Mouse (Mus musculus) forebrain, embryonic 14.5 days (tissue): ENCODE results near the gene Tmem47. TPM values are rescaled to one million over a fixed set of nuclear protein-coding genes. Genes with fewer than 3 reads are reported as not detected.

ENCODE experiments used
- ATAC-seq: fragments of 200-750 bp; cut with Nextera tagmentation; 2 replicates; pipeline ENCODE4 v1.8.0; 2017; ENCODE audit warnings: mild to moderate bottlenecking, moderate library complexity
- DNase-seq: peaks from one replicate; pipeline ENCODE4 v3.0.0-alpha.2; 2015; ENCODE audit warnings: low spot score
- H3K27ac ChIP-seq: fragments of 300-500 bp; sonication (generic); 2 replicates; pipeline ENCODE4 v1.5.1; 2014; ENCODE audit warnings: low read depth, mild to moderate bottlenecking, control low read depth, low read length, moderate library complexity
- H3K27me3 ChIP-seq: fragments of 300-500 bp; sonication (generic); replicated peaks from 2 replicates; pipeline ENCODE4 v1.6.1; 2014; ENCODE audit warnings: low read length, control low read depth, mixed read lengths; ENCODE audit not compliant: control insufficient read depth, insufficient read depth
- H3K36me3 ChIP-seq: fragments of 300-500 bp; sonication (generic); 2 replicates; pipeline ENCODE4 v1.6.1; 2014; ENCODE audit warnings: low read length, control low read depth; ENCODE audit not compliant: control insufficient read depth, insufficient read depth
- H3K4me1 ChIP-seq: fragments of 300-500 bp; sonication (generic); 2 replicates; pipeline ENCODE4 v1.6.1; 2014; ENCODE audit warnings: antibody characterized with exemption, low read length, control low read depth; ENCODE audit not compliant: control insufficient read depth, insufficient read depth
- H3K4me2 ChIP-seq: fragments of 300-500 bp; sonication (generic); 2 replicates; pipeline ENCODE4 v1.6.1; 2014; ENCODE audit warnings: mild to moderate bottlenecking, control low read depth, low read length
- H3K4me3 ChIP-seq: fragments of 300-500 bp; sonication (generic); 2 replicates; pipeline ENCODE4 v1.5.1; 2014; ENCODE audit warnings: low read depth, low read length, control low read depth
- H3K9ac ChIP-seq: fragments of 300-500 bp; sonication (generic); 2 replicates; pipeline ENCODE4 v1.6.1; 2014; ENCODE audit warnings: mild to moderate bottlenecking, low read length, control low read depth, moderate library complexity
- H3K9me3 ChIP-seq: fragments of 300-500 bp; sonication (generic); replicated peaks from 2 replicates; pipeline ENCODE4 v1.6.1; 2016; ENCODE audit warnings: low read length, control low read depth, mixed read lengths; ENCODE audit not compliant: control insufficient read depth
- WGBS: fragments of 180-500 bp; shearing (Covaris S2); extraction: QIAGEN DNeasy Blood & Tissue Kit; methylation state at CpG from one replicate; pipeline ENCODE4 v1.1.7; 2014; 5-methylcytosine and 5-hydroxymethylcytosine counted together
- polyA plus RNA-seq: library from polyadenylated mRNA; unstranded; fragments of >200 nt; fragmentation: Nextera tagmentation; extraction: Ambion mirVana; gene quantifications from 2 replicates; pipeline ENCODE4 v1.2.1, GENCODE M21; 2014

Gene Tmem47
- polyA plus RNA-seq = 17.4 and 20.2 TPM in 2 replicates

DNA sequence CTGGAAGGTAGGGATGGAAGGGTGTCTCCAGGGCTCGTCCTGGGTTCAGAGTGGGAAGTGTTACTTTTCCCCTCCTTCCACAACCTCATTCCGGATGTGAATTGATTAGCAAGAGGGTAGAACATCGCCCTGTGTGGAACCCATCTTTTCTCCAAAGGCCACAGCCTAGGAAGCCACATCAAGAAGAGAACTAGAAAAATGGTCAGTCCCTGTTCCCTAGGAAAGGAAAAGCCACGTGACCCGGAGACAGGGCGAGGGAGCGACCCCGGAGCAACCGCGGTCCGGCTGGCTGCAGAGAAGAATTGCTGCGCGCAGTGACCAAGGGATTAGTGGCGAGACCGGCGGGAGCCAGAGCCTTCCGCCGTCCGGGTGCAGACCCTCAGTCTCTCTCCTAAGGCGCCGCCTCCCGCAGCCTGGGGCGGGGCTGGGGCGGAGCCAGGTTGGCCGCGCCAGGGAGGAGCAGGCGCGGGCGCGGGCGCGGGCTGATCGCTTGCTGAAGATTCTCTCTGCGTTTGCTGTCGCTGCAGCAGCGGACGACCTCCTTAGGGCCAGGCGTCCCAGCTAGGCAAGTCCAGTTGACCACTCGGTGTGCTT, at the start of gene Tmem47:
Gene Tmem47 (plus strand): TSS at position 489 of the 594 bp plus-strand sequence.
- Histone ChIP-seq H3K4me3 (peak within 1 kb of the TSS; percentile 55), H3K36me3 (no peaks in the 10 kb centered on the region), H3K9me3 (no peaks in the 10 kb centered on the region), H3K27ac (peak within 1 kb of the TSS; percentile 71), H3K4me1 (no peaks in the 10 kb centered on the region), H3K4me2 (peak within 1 kb of the TSS; percentile 53), H3K9ac (peak within 1 kb of the TSS; percentile 71), H3K27me3 (no peaks in the 10 kb centered on the region)
- ATAC-seq (peak; percentile 92), DNase-seq (peak; percentile 81)
- WGBS = 11% methylated on average over 26 of the region's 39 CpGs

DNA sequence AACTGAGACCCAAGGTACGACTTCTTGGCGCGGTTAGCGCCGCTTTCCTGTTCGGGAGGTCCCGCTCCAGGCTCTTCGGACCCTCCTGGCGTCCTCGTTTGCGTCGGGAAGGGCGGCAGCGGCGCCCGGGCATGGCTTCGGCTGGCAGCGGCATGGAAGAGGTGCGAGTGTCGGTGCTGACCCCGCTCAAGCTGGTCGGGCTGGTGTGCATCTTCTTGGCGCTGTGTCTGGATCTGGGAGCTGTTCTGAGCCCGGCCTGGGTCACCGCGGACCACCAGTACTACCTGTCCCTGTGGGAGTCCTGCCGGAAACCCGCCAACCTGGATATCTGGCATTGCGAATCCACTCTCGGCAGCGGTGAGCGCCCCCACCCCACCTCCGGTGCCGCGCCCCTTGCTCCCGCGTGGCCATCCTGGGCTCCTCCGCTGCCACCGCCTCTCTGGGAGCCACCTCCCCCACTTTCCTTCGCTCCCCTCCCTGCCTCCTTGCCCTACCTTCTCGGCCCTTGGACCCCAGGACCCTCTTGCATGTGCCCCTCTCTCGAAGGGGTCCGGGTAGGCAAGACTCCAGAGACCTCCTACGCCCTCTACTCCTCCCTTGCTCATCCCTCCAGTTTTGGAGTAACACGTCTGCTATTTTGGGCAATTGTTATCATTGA, 435 bp downstream of the Tmem47 start:
- Histone ChIP-seq H3K4me1 (no peaks in the 10 kb centered on the region), H3K9me3 (no peaks in the 10 kb centered on the region), H3K9ac (peak overlapping the region; percentile 71), H3K36me3 (no peaks in the 10 kb centered on the region), H3K27ac (peak overlapping the region; percentile 71), H3K27me3 (no peaks in the 10 kb centered on the region), H3K4me2 (peak overlapping the region; percentile 53), H3K4me3 (peak overlapping the region; percentile 55)
- DNase-seq = no peak
- 23% methylated on average over 44 of the region's 45 CpGs for WGBS
- ATAC-seq = peak; percentile 57

DNA sequence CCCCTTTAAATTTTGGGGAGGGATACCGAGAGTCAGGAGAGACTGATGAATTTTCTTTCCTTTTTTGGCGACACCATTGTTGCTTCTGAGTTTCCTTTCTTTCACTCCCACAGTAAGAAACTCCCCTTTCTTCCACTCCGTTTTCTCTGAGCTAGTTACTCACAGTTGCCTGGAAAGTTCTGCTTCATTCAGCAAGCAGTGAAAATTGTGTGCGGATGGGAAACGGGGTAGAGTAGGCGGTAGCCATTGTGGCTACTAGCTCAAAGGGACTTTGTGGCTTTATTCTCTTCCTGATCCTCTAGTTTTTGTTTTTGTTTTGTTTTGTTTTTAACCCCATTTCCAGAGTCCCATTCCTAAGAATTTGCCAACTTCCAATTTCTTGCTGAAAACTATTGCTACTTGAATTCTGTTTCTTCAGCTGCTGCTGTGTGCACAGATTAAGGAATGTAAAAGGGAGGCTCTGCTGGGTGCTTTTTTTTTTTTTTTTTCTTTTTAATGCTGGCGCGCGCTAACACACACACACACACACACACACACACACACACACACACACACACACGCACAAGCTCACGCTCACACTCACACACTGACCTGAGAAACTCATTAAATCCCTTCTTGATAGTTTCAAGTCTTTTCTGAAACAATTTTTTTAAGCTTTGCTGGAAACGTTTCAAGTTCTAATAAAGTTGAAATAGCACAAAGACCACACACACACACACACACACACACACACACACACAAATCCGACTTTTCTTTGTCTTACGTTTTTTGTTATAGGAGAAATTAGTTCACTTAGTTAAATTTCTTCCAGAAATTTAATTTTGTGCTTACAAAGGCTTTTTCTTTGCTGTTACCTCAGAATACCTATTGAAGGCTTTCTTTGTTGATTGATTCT, 1.5 kb downstream of the Tmem47 start:
- H3K27ac ChIP-seq = peak overlapping the region; percentile 44; the same call in 1 of the 2 replicates
- WGBS = 16% methylated on average over 14 of the region's 14 CpGs
- DNase-seq = peak; percentile 71

DNA sequence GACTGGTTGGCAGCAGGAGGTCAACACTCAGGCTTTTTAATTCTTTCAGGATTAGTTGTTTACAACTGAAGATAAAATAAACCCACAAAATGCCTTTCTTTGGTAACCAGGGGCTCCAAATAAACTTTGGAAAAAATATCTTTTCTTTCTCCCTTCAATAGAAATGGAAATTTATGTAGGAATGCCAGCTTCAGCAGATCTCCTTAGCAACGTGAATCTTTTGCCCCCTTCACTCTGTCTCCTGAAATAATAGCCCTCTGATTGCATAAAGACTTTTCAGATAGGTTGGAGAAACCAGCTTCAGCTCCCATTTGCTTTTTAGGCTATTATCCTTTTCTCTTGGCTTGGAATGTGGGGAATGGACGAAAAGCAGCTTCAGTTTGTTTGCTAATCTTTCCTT, 2.2 kb downstream of the Tmem47 start:
- Histone ChIP-seq H3K4me3 (peak overlapping the region; percentile 55), H3K4me1 (no peaks in the 10 kb centered on the region), H3K9ac (no peak overlapping the region), H3K36me3 (no peaks in the 10 kb centered on the region), H3K9me3 (no peaks in the 10 kb centered on the region), H3K27ac (no peak overlapping the region; the same call in 1 of the 2 replicates), H3K4me2 (peak overlapping the region; percentile 53), H3K27me3 (no peaks in the 10 kb centered on the region)
- DNase-seq = no peak
- WGBS = 8% methylated on average over 2 of the region's 2 CpGs
- peak; percentile 47 for ATAC-seq

More for the DNA sequence above, 1.5 kb downstream of the Tmem47 start:
- peak overlapping the region; percentile 53 for H3K4me2 ChIP-seq
- no peaks in the 10 kb centered on the region for H3K27me3 ChIP-seq
- no peaks in the 10 kb centered on the region for H3K4me1 ChIP-seq
- peak overlapping the region; percentile 71 for H3K9ac ChIP-seq
- H3K9me3 ChIP-seq = no peaks in the 10 kb centered on the region
- peak; percentile 22; the same call in 1 of the 2 replicates for ATAC-seq
- H3K36me3 ChIP-seq = no peaks in the 10 kb centered on the region
- peak overlapping the region; percentile 55 for H3K4me3 ChIP-seq

DNA sequence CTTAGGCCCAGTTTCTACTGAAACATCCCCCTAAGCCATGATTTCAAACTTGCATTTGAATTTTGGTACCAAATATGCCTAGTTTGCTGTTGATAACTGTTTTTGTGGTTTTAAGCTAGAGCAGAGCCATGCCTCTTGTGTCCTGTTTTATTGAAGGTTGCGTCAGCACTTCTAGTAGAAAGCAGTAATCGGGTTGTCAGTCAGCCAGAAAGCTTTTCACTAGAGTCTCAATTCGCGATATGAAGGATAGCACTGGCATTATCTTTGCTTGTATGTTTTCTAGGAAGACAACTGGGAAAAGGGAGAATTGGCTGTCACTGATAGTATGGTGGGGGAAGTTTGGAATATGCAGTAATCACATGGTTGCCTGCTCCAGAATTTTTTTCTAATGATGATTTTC, 3.3 kb downstream of the Tmem47 start:
- no peak for ATAC-seq
- Histone ChIP-seq H3K9ac (no peak overlapping the region), H3K27ac (no peak overlapping the region), H3K27me3 (no peaks in the 10 kb centered on the region), H3K4me2 (peak overlapping the region; percentile 53), H3K4me1 (no peaks in the 10 kb centered on the region), H3K4me3 (peak overlapping the region; percentile 55; the same call in 1 of the 2 replicates), H3K36me3 (no peaks in the 10 kb centered on the region), H3K9me3 (no peaks in the 10 kb centered on the region)
- peak; percentile 48 for DNase-seq
- 47% methylated on average over 4 of the region's 4 CpGs for WGBS

DNA sequence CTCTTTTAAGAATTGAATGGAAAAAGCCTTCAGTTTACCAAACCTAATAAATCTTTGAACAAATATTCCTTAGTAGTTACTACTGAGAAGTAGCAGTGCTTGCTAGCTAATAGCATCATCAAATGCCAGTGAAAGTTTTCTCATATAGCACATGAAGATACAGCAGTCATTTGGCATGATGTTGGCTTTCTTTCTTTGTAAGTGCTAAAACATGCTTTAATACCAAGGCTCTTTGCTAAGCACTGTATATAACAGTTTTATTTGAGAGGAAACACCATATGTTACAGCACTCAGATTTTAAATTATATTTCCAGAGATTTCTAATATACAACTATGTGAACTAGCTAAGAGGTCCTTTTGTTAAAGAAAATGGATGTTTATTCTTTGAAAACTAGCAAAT, 8.0 kb downstream of the Tmem47 start:
- no peak for ATAC-seq

DNA sequence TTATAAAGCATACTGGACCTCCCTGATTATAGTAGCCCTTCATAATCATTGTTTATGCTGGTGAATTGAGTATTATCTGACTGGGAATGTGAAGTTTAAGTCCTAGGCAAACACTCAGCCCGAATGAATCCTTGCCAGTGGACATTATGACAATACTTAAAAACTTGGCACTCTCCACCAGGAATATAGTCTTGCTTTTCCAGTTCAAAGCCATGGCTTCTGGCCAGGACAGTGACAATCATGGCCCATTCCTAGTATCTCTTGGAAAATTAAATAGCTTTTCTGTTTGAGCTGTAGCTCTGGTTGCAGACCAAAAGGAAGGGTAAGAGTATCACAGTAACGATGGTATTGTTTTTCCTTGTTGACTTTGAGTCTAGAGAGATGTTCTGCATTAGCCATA, 10.5 kb downstream of the Tmem47 start:
- Histone ChIP-seq H3K4me2 (no peak overlapping the region), H3K4me1 (no peaks in the 10 kb centered on the region), H3K27ac (no peak overlapping the region), H3K9me3 (no peaks in the 10 kb centered on the region), H3K9ac (no peak overlapping the region), H3K4me3 (no peak overlapping the region), H3K27me3 (no peaks in the 10 kb centered on the region), H3K36me3 (no peaks in the 10 kb centered on the region)
- ATAC-seq (no peak), DNase-seq (no peak)
- WGBS = 61% methylated on average over 2 of the region's 2 CpGs

More for the DNA sequence above, 8.0 kb downstream of the Tmem47 start:
- H3K36me3 ChIP-seq = no peaks in the 10 kb centered on the region
- no peaks in the 10 kb centered on the region for H3K27me3 ChIP-seq
- H3K4me3 ChIP-seq = no peak overlapping the region
- no peak overlapping the region for H3K9ac ChIP-seq
- H3K4me2 ChIP-seq = no peak overlapping the region
- DNase-seq = peak; percentile 45
- H3K4me1 ChIP-seq = no peaks in the 10 kb centered on the region
- no peaks in the 10 kb centered on the region for H3K9me3 ChIP-seq
- no peak overlapping the region for H3K27ac ChIP-seq

DNA sequence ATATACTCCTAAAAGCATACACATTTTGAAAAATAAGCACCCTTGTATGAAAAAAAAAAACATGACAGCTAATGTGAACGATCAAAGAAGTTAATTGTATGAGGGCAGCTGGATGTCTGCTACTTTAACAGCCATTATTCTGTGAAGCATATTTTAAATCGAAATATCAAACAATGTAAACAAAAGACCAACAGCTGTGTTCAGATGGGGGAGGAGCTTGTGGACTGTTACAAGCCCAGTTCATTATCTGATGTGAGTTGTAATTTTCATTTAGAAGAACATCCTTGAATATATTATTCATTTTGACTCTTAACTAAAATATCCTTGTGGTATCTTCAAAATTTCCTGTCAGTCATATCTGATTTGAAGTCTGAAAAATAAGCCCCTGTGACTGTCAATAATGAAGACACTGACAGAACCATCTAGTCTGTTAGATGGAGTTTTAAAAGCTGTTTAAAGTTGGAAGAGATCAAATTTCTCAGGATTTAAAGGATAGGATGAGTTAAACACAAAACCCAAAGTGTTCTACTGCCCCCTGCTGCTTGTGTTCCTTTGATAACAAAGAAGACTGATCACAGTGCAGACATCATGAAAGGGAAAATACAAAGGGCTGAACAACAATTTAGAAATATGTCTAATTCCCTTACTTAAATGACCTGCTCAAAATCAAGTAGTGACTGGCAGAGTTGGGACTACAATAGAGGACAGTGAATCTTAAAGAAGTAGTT, 14.7 kb downstream of the Tmem47 start:
- DNase-seq (peak; percentile 82), ATAC-seq (peak; percentile 85)
- H3K27me3 ChIP-seq = no peaks in the 10 kb centered on the region
- H3K9ac ChIP-seq = no peak overlapping the region
- no peak overlapping the region for H3K4me2 ChIP-seq
- 48% methylated on average over 2 of the region's 2 CpGs for WGBS
- no peaks in the 10 kb centered on the region for H3K9me3 ChIP-seq
- H3K27ac ChIP-seq = no peak overlapping the region
- H3K36me3 ChIP-seq = no peaks in the 10 kb centered on the region
- no peak overlapping the region for H3K4me3 ChIP-seq
- H3K4me1 ChIP-seq = no peaks in the 10 kb centered on the region
